Mouse (Mus musculus): ENCODE data around the gene Dcp1a. TPM values are rescaled to one million over a fixed set of nuclear protein-coding genes. Genes with fewer than 3 reads are reported as not detected.

The Dcp1a gene
- polyA plus RNA-seq, 1 experiment from 2014 or later, result 28.3 TPM

DNA sequence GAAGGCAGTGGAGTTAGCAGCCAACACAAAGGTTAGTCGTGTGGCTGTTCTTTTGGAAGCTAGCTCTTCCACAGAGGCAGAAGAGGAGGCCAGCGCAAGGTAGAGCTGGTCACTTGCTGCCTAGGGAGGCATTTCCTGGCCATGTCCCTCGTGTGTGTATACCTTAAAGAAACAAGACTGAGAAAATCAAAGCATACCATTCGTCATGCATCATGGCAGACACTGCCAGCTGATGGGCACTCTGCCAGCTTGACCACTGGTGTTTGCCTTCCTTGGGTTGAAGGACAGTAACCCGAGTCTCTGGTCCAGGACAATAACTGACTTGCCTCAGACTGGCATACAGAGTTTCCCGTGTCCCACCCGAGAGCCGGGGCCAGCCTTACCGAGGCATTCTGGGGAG lies 91.0 kb downstream of the Dcp1a start:
- H3K4me2 ChIP-seq (replicated peaks; ENCODE audit: low read depth, low read length), result no peak overlapping the region
- ATAC-seq (ENCODE audit: low FRiP score, low TSS enrichment), result no peak
- H3K27ac ChIP-seq (ENCODE audit: low read length), result no peak overlapping the region
- H3K9ac ChIP-seq (replicated peaks; ENCODE audit: low read length), result no peak overlapping the region
- no peaks in the 10 kb centered on the region for H3K9me3 ChIP-seq (ENCODE audit: low read length)
- H3K36me3 ChIP-seq (ENCODE audit: insufficient read depth, low read length), result peaks cover 86% of the 10 kb centered on the region
- H3K27me3 ChIP-seq (ENCODE audit: insufficient read depth, low read length), result no peaks in the 10 kb centered on the region
- WGBS, result 77% methylated on average over 9 of the region's 9 CpGs
- no peaks in the 10 kb centered on the region for H3K4me1 ChIP-seq (ENCODE audit: insufficient read depth, low read length)
- H3K4me3 ChIP-seq (ENCODE audit: low read length), result no peak overlapping the region

DNA sequence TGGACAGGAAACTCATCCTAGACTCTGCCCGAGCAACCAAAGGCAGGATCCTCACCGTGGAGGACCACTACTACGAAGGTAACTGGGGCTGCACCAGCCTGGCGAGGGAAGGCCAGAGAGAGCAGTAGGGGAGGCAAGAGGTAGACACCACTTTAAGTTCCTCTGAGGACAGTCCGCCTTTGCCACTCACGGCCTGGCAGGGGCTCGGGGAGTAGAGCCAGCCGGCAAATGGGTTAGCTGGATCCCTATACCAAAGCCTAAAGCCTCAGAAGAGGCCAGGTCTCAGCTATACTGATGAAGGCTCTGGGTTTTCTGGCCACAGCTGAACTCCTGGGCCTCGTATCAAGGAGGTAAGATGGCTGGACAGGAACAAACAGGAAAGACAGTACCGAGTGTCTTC lies 92.9 kb downstream of the Dcp1a start:
- peaks cover 68% of the 10 kb centered on the region for H3K36me3 ChIP-seq (ENCODE audit: insufficient read depth, low read length)
- H3K27me3 ChIP-seq (ENCODE audit: insufficient read depth, low read length), result no peaks in the 10 kb centered on the region
- no peak for ATAC-seq (ENCODE audit: low FRiP score, low TSS enrichment)
- H3K4me1 ChIP-seq (ENCODE audit: insufficient read depth, low read length), result peaks cover 8% of the 10 kb centered on the region; the same call in 1 of the 2 replicates
- H3K4me2 ChIP-seq (replicated peaks; ENCODE audit: low read depth, low read length), result no peak overlapping the region
- H3K9me3 ChIP-seq (ENCODE audit: low read length), result no peaks in the 10 kb centered on the region
- WGBS, result 90% methylated on average over 10 of the region's 10 CpGs
- no peak overlapping the region for H3K4me3 ChIP-seq (ENCODE audit: low read length)
- H3K9ac ChIP-seq (replicated peaks; ENCODE audit: low read length), result no peak overlapping the region
- no peak overlapping the region for H3K27ac ChIP-seq (ENCODE audit: low read length)

DNA sequence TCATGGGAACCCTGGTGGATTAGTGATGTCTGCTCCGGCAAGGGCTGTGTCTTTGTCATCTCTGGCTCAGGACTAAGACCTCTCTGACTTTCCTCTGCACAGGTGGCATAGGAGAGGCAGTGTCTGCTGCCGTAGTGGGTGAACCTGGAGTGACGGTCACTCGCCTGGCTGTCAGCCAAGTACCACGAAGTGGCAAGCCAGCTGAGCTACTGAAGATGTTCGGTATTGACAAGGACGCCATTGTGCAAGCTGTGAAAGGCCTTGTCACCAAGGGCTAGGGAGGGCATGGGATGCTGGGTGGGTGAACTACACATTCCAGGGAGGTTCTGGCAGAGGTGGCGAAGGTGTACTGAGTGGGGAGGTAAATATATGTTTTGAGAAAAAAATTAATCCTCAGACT lies 93.9 kb downstream of the Dcp1a start:
- Histone ChIP-seq H3K9ac (replicated peaks; ENCODE audit: low read length) (no peak overlapping the region), H3K4me3 (ENCODE audit: low read length) (no peak overlapping the region), H3K4me2 (replicated peaks; ENCODE audit: low read depth, low read length) (no peak overlapping the region), H3K27me3 (ENCODE audit: insufficient read depth, low read length) (no peaks in the 10 kb centered on the region), H3K27ac (ENCODE audit: low read length) (no peak overlapping the region), H3K9me3 (ENCODE audit: low read length) (no peaks in the 10 kb centered on the region), H3K36me3 (ENCODE audit: insufficient read depth, low read length) (peaks cover 58% of the 10 kb centered on the region), H3K4me1 (ENCODE audit: insufficient read depth, low read length) (peaks cover 11% of the 10 kb centered on the region; the same call in 1 of the 2 replicates)
- 63% methylated on average over 8 of the region's 8 CpGs for WGBS
- ATAC-seq (ENCODE audit: low FRiP score, low TSS enrichment), result no peak

DNA sequence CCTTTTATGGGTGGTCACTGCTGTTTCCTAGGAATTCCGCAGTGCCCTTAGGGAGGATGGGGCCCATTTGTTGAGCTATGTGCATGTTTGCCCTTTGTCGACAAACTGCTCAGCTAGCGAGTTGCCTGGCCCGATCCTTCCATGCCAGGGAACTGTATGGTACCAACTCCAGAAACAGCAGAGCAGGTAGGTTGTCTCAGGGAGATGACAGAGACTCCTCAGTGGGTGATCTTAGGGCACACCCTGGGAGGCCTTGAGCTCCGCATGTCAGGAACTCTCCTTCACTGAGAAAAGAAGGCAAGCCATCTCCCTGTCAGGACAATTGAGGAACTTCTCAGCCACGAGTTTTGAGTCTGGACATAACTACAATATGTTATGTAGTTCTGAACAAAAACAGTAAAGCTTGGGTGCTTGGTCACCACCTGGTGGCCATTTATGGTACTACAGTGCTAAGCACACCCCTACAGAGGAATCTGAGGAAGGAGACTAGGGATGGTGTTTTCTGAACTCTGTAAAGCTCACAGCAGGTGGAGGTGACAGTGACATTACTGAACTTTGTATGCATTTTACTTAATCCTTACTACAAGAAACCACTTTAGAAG lies 94.7 kb downstream of the Dcp1a start:
- WGBS, result 58% methylated on average over 6 of the region's 6 CpGs
- ATAC-seq (ENCODE audit: low FRiP score, low TSS enrichment), result peak; percentile 25
- peaks cover 11% of the 10 kb centered on the region; the same call in 1 of the 2 replicates for H3K4me1 ChIP-seq (ENCODE audit: insufficient read depth, low read length)

DNA sequence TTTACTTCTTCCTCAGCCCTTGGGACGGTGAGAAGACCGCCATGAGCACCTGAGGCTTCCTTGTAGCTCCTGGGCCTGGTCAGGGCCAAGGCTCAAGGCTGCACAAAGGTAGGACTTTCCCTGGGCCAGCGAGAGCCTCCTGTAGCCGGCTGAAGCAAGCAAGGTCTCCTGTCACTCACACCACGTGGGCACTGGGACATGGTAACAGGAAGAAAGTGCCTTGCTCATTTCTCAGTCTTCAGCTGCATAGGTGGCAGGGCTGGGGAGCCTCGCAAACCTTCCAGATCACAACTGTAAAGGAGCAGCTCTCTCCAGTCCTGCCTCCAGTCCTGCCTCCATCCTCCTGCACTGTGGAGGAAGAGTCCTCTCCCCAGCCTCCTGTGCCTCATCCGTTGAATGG lies 96.5 kb downstream of the Dcp1a start:
- ATAC-seq (ENCODE audit: low FRiP score, low TSS enrichment), result 0 out of 2 replicates have a peak, but pooled peaks have one; percentile 2

More for the DNA sequence above, 94.7 kb downstream of the Dcp1a start:
- H3K9me3 ChIP-seq (ENCODE audit: low read length), result no peaks in the 10 kb centered on the region
- H3K4me2 ChIP-seq (replicated peaks; ENCODE audit: low read depth, low read length), result no peak overlapping the region
- no peak overlapping the region for H3K9ac ChIP-seq (replicated peaks; ENCODE audit: low read length)
- no peak overlapping the region for H3K27ac ChIP-seq (ENCODE audit: low read length)
- H3K36me3 ChIP-seq (ENCODE audit: insufficient read depth, low read length), result peaks cover 50% of the 10 kb centered on the region
- H3K27me3 ChIP-seq (ENCODE audit: insufficient read depth, low read length), result no peaks in the 10 kb centered on the region
- no peak overlapping the region for H3K4me3 ChIP-seq (ENCODE audit: low read length)

DNA sequence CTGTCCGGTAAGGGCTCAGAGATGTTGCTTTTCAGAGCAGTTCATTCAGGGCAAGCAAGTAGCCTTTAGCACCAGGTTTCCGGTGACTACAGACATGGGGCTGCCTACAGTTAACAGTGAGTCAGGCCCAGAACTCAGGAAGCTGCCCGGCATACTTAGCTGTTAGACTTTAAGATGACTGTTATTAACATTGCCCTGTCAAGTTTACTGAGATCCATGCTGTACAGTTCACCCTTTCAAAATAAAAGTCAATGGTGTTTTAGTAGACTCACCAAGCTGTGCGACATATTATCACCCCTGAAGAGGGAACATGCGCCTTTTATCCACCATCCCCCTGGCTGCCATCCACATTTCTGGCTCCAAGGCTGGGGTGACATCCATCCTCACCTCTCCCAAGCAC lies 96.9 kb downstream of the Dcp1a start:
- peaks cover 30% of the 10 kb centered on the region for H3K36me3 ChIP-seq (ENCODE audit: insufficient read depth, low read length)
- H3K4me1 ChIP-seq (ENCODE audit: insufficient read depth, low read length), result peaks cover 11% of the 10 kb centered on the region; the same call in 1 of the 2 replicates
- no peak overlapping the region; the same call in 1 of the 2 replicates for H3K9ac ChIP-seq (replicated peaks; ENCODE audit: low read length)
- no peak overlapping the region for H3K4me3 ChIP-seq (ENCODE audit: low read length)
- peak; percentile 52; the same call in 1 of the 2 replicates for ATAC-seq (ENCODE audit: low FRiP score, low TSS enrichment)
- H3K9me3 ChIP-seq (ENCODE audit: low read length), result no peaks in the 10 kb centered on the region
- H3K27me3 ChIP-seq (ENCODE audit: insufficient read depth, low read length), result no peaks in the 10 kb centered on the region
- no peak overlapping the region for H3K4me2 ChIP-seq (replicated peaks; ENCODE audit: low read depth, low read length)
- 40% methylated on average over 5 of the region's 5 CpGs for WGBS
- 0 out of 2 replicates have a peak overlapping the region, but pooled peaks have one; percentile 3 for H3K27ac ChIP-seq (ENCODE audit: low read length)

More for the DNA sequence above, 96.5 kb downstream of the Dcp1a start:
- H3K9me3 ChIP-seq (ENCODE audit: low read length), result no peaks in the 10 kb centered on the region
- no peak overlapping the region for H3K4me2 ChIP-seq (replicated peaks; ENCODE audit: low read depth, low read length)
- H3K4me1 ChIP-seq (ENCODE audit: insufficient read depth, low read length), result peaks cover 11% of the 10 kb centered on the region; the same call in 1 of the 2 replicates
- H3K27me3 ChIP-seq (ENCODE audit: insufficient read depth, low read length), result no peaks in the 10 kb centered on the region
- no peak overlapping the region for H3K4me3 ChIP-seq (ENCODE audit: low read length)
- no peak overlapping the region for H3K27ac ChIP-seq (ENCODE audit: low read length)
- peaks cover 34% of the 10 kb centered on the region for H3K36me3 ChIP-seq (ENCODE audit: insufficient read depth, low read length)
- H3K9ac ChIP-seq (replicated peaks; ENCODE audit: low read length), result no peak overlapping the region
- WGBS, result 72% methylated on average over 7 of the region's 7 CpGs

Small RNA genes within 50 kb of the gene (microRNA-seq; reads per million reads assigned to microRNA genes)
- gene Mir3076, result 3.6 reads per million, percentile 17 among the genes with 10 or more reads in this experiment

Other genes starting within 250 kb of the Dcp1a start
- gene Cacna1d, start 11.9 kb downstream of the Dcp1a start, polyA plus RNA-seq (2015; fragmentation: Nextera tagmentation; extraction: Ambion mirVana), result 3.0 and 3.3 TPM in 2 replicates
- 314 TPM in 2 replicates for gene Tkt, start 68.8 kb downstream of the Dcp1a start, polyA plus RNA-seq (2015; fragmentation: Nextera tagmentation; extraction: Ambion mirVana)
- gene Prkcd, start 146.7 kb downstream of the Dcp1a start, polyA plus RNA-seq (2015; fragmentation: Nextera tagmentation; extraction: Ambion mirVana), result 48.9 and 52.4 TPM in 2 replicates
- 19.6 and 20.3 TPM in 2 replicates for gene Rft1, start 174.8 kb downstream of the Dcp1a start, polyA plus RNA-seq (2015; fragmentation: Nextera tagmentation; extraction: Ambion mirVana)
- 13.6 and 14.5 TPM in 2 replicates for gene Sfmbt1, start 235.3 kb downstream of the Dcp1a start, polyA plus RNA-seq (2015; fragmentation: Nextera tagmentation; extraction: Ambion mirVana)

Measured in kidney, embryonic 16.5 days (tissue).